Mouse (Mus musculus): ENCODE data around the gene Runx1. TPM values are rescaled to one million over a fixed set of nuclear protein-coding genes. Genes with fewer than 3 reads are reported as not detected.

The Runx1 gene
- polyA plus RNA-seq, 1 experiment = 24.5 TPM

GRCm38 (mm10) chr16:92653816-92654215, 172.1 kb downstream of the Runx1 start:
- 34% methylated on average over 5 of the region's 5 CpGs for WGBS
- H3K4me1 ChIP-seq (ENCODE audit: control insufficient read depth, insufficient read depth, low read length) = peaks cover 4% of the 10 kb centered on the region; the same call in 1 of the 2 replicates
- TF ChIP-seq CTCF (IDR thresholded peaks at IDR 0.05; ENCODE audit: control insufficient read depth, insufficient read depth, low read length) (no peak), POLR2A (IDR thresholded peaks at IDR 0.05; ENCODE audit: borderline replicate concordance, control insufficient read depth, low read depth, low read length) (no peak)

GRCm38 (mm10) chr16:92651256-92651655, 174.7 kb downstream of the Runx1 start:
- peaks cover 4% of the 10 kb centered on the region; the same call in 1 of the 2 replicates for H3K4me1 ChIP-seq (ENCODE audit: control insufficient read depth, insufficient read depth, low read length)
- WGBS = 93% methylated on average over 3 of the region's 3 CpGs
- no peak for TF ChIP-seq POLR2A (IDR thresholded peaks at IDR 0.05; ENCODE audit: borderline replicate concordance, control insufficient read depth, low read depth, low read length)

More at GRCm38 (mm10) chr16:92653816-92654215, 172.1 kb downstream of the Runx1 start:
- Histone ChIP-seq H3K27ac (ENCODE audit: control insufficient read depth, insufficient read depth, low read depth, low read length, poor library complexity) (no peak overlapping the region), H3K4me3 (replicated peaks; ENCODE audit: control insufficient read depth, low read depth, low read length) (no peak overlapping the region)

GRCm38 (mm10) chr16:92646153-92646552, 179.8 kb downstream of the Runx1 start:
- TF ChIP-seq CTCF (IDR thresholded peaks at IDR 0.05; ENCODE audit: control insufficient read depth, insufficient read depth, low read length) = no peak

More at GRCm38 (mm10) chr16:92651256-92651655, 174.7 kb downstream of the Runx1 start:
- Histone ChIP-seq H3K4me3 (replicated peaks; ENCODE audit: control insufficient read depth, low read depth, low read length) (no peak overlapping the region), H3K27ac (ENCODE audit: control insufficient read depth, insufficient read depth, low read depth, low read length, poor library complexity) (no peak overlapping the region)

DNA sequence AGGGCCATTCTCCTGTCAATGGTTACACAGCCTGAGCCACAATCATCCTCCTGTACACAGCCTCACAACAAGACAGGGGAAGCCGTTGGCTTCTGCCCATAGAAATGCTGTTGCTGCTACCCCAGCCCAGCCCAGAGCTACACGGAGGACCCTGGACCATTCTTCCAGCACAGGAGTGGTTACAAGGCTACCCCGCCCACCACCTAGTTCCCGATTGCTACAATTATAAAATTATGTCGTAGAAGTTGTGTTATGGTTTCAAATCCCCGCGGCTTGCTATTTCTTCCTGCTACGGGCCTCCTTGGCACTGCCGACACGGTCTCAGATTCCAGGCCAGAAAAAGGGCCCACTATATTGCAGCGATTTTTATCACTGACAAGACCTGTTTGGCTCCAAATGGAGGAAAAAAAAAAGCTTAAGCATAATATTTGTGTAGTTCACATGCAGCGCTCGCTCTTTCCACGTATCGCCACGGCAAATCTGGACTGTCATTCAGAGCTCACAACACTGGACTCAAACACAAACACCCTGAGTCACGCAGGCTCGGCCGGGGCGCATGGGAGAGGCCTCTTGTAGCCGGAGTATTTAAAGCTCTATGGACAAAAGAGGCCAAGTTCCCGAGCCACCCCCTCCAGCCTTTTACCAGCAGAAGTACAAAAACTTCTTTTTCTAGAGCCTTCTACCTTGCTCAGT, 180.4 kb downstream of the Runx1 start:
- no peak overlapping the region; the same call in 1 of the 2 replicates for H3K27ac ChIP-seq (ENCODE audit: control insufficient read depth, insufficient read depth, low read depth, low read length, poor library complexity)
- 86% methylated on average over 22 of the region's 22 CpGs for WGBS
- peaks cover 5% of the 10 kb centered on the region for H3K4me1 ChIP-seq (ENCODE audit: control insufficient read depth, insufficient read depth, low read length)
- TF ChIP-seq CTCF (IDR thresholded peaks at IDR 0.05; ENCODE audit: control insufficient read depth, insufficient read depth, low read length) (no peak), POLR2A (IDR thresholded peaks at IDR 0.05; ENCODE audit: borderline replicate concordance, control insufficient read depth, low read depth, low read length) (no peak)
- H3K4me3 ChIP-seq (replicated peaks; ENCODE audit: control insufficient read depth, low read depth, low read length) = no peak overlapping the region

More at GRCm38 (mm10) chr16:92646153-92646552, 179.8 kb downstream of the Runx1 start:
- 88% methylated on average over 13 of the region's 13 CpGs for WGBS
- peaks cover 5% of the 10 kb centered on the region for H3K4me1 ChIP-seq (ENCODE audit: control insufficient read depth, insufficient read depth, low read length)
- H3K27ac ChIP-seq (ENCODE audit: control insufficient read depth, insufficient read depth, low read depth, low read length, poor library complexity) = no peak overlapping the region
- no peak overlapping the region for H3K4me3 ChIP-seq (replicated peaks; ENCODE audit: control insufficient read depth, low read depth, low read length)

DNA sequence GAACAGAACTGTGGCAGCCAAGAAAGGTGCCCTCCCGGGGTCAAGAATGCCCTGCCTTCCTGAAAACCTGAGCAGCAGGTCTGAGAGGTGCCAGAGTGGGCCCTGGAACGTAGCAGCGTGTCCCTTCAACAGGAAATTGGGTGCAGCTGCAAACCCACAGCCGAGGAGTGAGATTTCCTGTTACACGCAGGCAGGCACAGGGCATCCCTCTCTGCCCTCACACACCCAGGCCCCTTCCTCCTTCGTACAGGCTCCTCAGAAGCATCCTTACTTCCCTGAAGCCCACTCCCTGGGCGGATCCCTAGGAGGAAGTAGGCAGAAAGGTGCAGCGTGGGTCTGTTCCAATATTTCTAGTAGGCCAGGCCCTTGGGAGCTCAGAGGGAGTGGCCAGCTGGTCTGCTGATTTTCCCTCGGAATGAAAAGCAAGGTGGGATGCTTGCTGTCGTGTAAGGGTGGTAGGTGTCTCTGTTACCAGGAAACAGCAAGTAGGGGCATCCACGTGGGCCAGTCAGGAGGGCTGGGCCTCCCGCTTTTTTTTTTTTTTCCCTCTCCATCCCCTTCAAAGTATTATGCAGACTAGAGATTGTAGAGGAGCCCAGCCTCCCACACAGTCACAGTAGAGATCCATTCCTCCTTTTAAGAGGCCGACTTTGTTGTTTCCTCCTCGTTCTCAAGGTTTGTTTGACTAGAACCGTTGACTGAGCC, 181.1 kb downstream of the Runx1 start:
- no peak for TF ChIP-seq CTCF (IDR thresholded peaks at IDR 0.05; ENCODE audit: control insufficient read depth, insufficient read depth, low read length)
- TF ChIP-seq POLR2A (IDR thresholded peaks at IDR 0.05; ENCODE audit: borderline replicate concordance, control insufficient read depth, low read depth, low read length) = 0 out of 2 replicates have a peak, but pooled peaks have one; percentile 4
- 21% methylated on average over 15 of the region's 15 CpGs for WGBS
- Histone ChIP-seq H3K4me3 (replicated peaks; ENCODE audit: control insufficient read depth, low read depth, low read length) (no peak overlapping the region), H3K4me1 (ENCODE audit: control insufficient read depth, insufficient read depth, low read length) (peaks cover 5% of the 10 kb centered on the region), H3K27ac (ENCODE audit: control insufficient read depth, insufficient read depth, low read depth, low read length, poor library complexity) (peak overlapping the region; percentile 56)

- WGBS = 48% methylated on average over 10 of the region's 10 CpGs
- H3K4me1 ChIP-seq (ENCODE audit: control insufficient read depth, insufficient read depth, low read length) = peaks cover 5% of the 10 kb centered on the region
- TF ChIP-seq POLR2A (IDR thresholded peaks at IDR 0.05; ENCODE audit: borderline replicate concordance, control insufficient read depth, low read depth, low read length) = 0 out of 2 replicates have a peak, but pooled peaks have one; percentile 6
- TF ChIP-seq CTCF (IDR thresholded peaks at IDR 0.05; ENCODE audit: control insufficient read depth, insufficient read depth, low read length) = no peak
- H3K27ac ChIP-seq (ENCODE audit: control insufficient read depth, insufficient read depth, low read depth, low read length, poor library complexity) = peak overlapping the region; percentile 56
- H3K4me3 ChIP-seq (replicated peaks; ENCODE audit: control insufficient read depth, low read depth, low read length) = no peak overlapping the region
These were observed 181.6 kb downstream of the Runx1 start for GRCm38 (mm10) chr16:92644315-92644714.

DNA sequence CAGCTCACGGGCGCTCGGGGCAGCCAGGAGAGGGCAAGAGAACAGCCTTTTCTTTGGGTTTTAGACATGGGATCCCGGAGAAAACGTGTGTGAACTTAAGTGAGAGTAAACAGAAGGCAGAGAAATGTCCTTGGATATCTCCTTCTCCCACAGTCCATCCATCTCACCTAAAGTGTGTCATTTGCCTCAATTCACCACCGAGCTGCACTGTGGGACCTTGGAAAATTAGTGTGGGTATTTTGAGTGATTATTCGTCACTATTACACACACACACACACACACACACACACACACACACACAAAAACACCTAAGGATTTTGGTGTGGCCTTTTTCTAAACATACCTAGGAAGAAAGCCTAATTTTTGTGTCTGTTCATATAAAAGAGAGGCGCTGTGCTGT, 183.7 kb downstream of the Runx1 start:
- WGBS = 87% methylated on average over 8 of the region's 8 CpGs
- H3K4me1 ChIP-seq (ENCODE audit: control insufficient read depth, insufficient read depth, low read length) = peaks cover 5% of the 10 kb centered on the region

GRCm38 (mm10) chr16:92641053-92641452, 184.9 kb downstream of the Runx1 start:
- no peak for TF ChIP-seq POLR2A (IDR thresholded peaks at IDR 0.05; ENCODE audit: borderline replicate concordance, control insufficient read depth, low read depth, low read length)
- WGBS = 24% methylated on average over 6 of the region's 6 CpGs
- Histone ChIP-seq H3K27ac (ENCODE audit: control insufficient read depth, insufficient read depth, low read depth, low read length, poor library complexity) (peak overlapping the region; percentile 26; the same call in 1 of the 2 replicates), H3K4me3 (replicated peaks; ENCODE audit: control insufficient read depth, low read depth, low read length) (no peak overlapping the region), H3K4me1 (ENCODE audit: control insufficient read depth, insufficient read depth, low read length) (peaks cover 5% of the 10 kb centered on the region)

More for the DNA sequence above, 183.7 kb downstream of the Runx1 start:
- Histone ChIP-seq H3K4me3 (replicated peaks; ENCODE audit: control insufficient read depth, low read depth, low read length) (no peak overlapping the region), H3K27ac (ENCODE audit: control insufficient read depth, insufficient read depth, low read depth, low read length, poor library complexity) (no peak overlapping the region)
- no peak for TF ChIP-seq POLR2A (IDR thresholded peaks at IDR 0.05; ENCODE audit: borderline replicate concordance, control insufficient read depth, low read depth, low read length)
- no peak for TF ChIP-seq CTCF (IDR thresholded peaks at IDR 0.05; ENCODE audit: control insufficient read depth, insufficient read depth, low read length)
